ENCODE assay signal across 7 mouse cellular contexts in the genomic region with DNA sequence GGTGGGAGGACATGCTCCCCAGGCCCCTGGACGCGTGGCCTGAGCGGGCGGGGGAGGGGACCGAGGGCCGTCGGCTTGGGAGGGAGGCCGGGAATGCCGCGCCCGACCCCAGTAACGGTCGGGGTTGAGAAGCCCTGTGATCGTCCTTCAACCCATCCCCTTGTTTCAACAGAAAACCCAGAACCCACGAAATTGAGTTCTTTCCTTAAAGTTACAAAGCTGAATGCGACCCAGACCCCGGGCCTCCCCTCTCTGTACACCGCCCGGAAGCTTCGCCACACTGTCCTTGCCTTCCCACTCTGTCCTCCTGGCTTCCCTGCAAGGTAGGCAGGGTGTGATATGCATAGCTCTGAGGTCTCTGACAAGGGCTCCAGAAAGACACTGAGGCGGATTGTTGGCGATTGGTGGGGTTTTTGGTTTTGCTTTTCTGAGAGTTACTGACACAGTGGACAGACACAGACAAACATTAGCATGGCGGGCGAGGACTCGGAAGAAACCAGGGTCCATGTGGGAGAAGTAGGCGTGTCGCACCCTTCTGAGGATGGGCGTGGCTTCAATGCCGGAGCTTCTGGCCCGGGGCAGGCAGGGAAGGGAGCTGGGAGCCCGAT. TPM values are rescaled to one million over a fixed set of nuclear protein-coding genes. Genes with fewer than 3 reads are reported as not detected.
DNase-seq lines count a peak whose midpoint lies in the region; ATAC-seq and TF ChIP-seq lines count a peak whose summit lies in the region.

No protein-coding gene starts in this region.

- DNase-seq in adrenal gland, postnatal 14 days: peak; percentile 91
- peak; percentile 90 for DNase-seq in embryonic facial prominence, embryonic 11.5 days (ENCODE audit: low spot score)
- DNase-seq in heart, adult 18-20 months: peak; percentile 90 to 92
- DNase-seq in kidney, adult 2 months: peak; percentile 92
- DNase-seq in limb, embryonic 11.5 days (ENCODE audit: low spot score): peak; percentile 91

- WGBS in embryonic facial prominence, embryonic 11.5 days: under 1% methylated on average over 31 of the region's 31 CpGs
- WGBS in kidney, adult 2 months: under 1% methylated on average over 31 of the region's 31 CpGs
- WGBS in limb, embryonic 11.5 days: 0% methylated on average over 24 of the region's 31 CpGs
- 0% methylated on average over 31 of the region's 31 CpGs for WGBS in midbrain, embryonic 13.5 days
- whole genome bisulfite sequencing in small intestine, adult 2 months: under 1% methylated on average over 31 of the region's 31 CpGs

- H3K9ac ChIP-seq in embryonic facial prominence, embryonic 11.5 days (replicated peaks; ENCODE audit: low read length): peak overlapping the region; percentile 97
- H3K9ac ChIP-seq in limb, embryonic 11.5 days (ENCODE audit: low read length): peak overlapping the region; percentile 100
- peak overlapping the region; percentile 99 for H3K9ac ChIP-seq in midbrain, embryonic 13.5 days (replicated peaks)

- peak; percentile 78 for TF ChIP-seq POLR2A in kidney, adult 2 months (IDR thresholded peaks at IDR 0.05; ENCODE audit: low read depth, low read length)
- TF ChIP-seq POLR2A in small intestine, adult 2 months (IDR thresholded peaks at IDR 0.05; ENCODE audit: low read depth, low read length): peak; percentile 79

- H3K36me3 ChIP-seq in embryonic facial prominence, embryonic 11.5 days (replicated peaks; ENCODE audit: control insufficient read depth, insufficient read depth, low read depth, low read length): no peaks in the 10 kb centered on the region
- H3K36me3 ChIP-seq in kidney, adult 2 months (ENCODE audit: control insufficient read depth, insufficient read depth, low read length): no peaks in the 10 kb centered on the region
- no peaks in the 10 kb centered on the region; the same call in 1 of the 2 replicates for H3K36me3 ChIP-seq in limb, embryonic 11.5 days (ENCODE audit: control insufficient read depth, insufficient read depth, low read length)
- peaks cover 15% of the 10 kb centered on the region; the same call in 1 of the 2 replicates for H3K36me3 ChIP-seq in midbrain, embryonic 13.5 days
- H3K36me3 ChIP-seq in small intestine, adult 2 months (ENCODE audit: control insufficient read depth, insufficient read depth, low read length): peaks cover 6% of the 10 kb centered on the region; the same call in 1 of the 2 replicates

- no peaks in the 10 kb centered on the region for H3K4me1 ChIP-seq in embryonic facial prominence, embryonic 11.5 days (ENCODE audit: control insufficient read depth, insufficient read depth, low read length)
- H3K4me1 ChIP-seq in kidney, adult 2 months (ENCODE audit: control insufficient read depth, insufficient read depth, low read length): peaks cover 7% of the 10 kb centered on the region; the same call in 1 of the 2 replicates
- peaks cover 9% of the 10 kb centered on the region for H3K4me1 ChIP-seq in limb, embryonic 11.5 days (ENCODE audit: control insufficient read depth, insufficient read depth, low read length)
- peaks cover 38% of the 10 kb centered on the region for H3K4me1 ChIP-seq in midbrain, embryonic 13.5 days (replicated peaks)
- H3K4me1 ChIP-seq in small intestine, adult 2 months (ENCODE audit: control insufficient read depth, insufficient read depth, insufficient read length, low read length): peaks cover 8% of the 10 kb centered on the region; the same call in 1 of the 2 replicates

- peak; percentile 72 for ATAC-seq in embryonic facial prominence, embryonic 11.5 days (replicated peaks; ENCODE audit: insufficient number of reproducible peaks, low FRiP score, low TSS enrichment, low read depth)
- peak; percentile 78 for ATAC-seq in limb, embryonic 11.5 days (ENCODE audit: insufficient number of reproducible peaks, low FRiP score, low TSS enrichment, low read depth)
- peak; percentile 84 for ATAC-seq in midbrain, embryonic 13.5 days

- H3K4me3 ChIP-seq in embryonic facial prominence, embryonic 11.5 days (ENCODE audit: low read depth, low read length): peak overlapping the region; percentile 99
- H3K4me3 ChIP-seq in kidney, adult 2 months (ENCODE audit: insufficient read depth, low read depth, low read length): peak overlapping the region; percentile 70
- peak overlapping the region; percentile 100 for H3K4me3 ChIP-seq in limb, embryonic 11.5 days (ENCODE audit: low read depth, low read length)
- H3K4me3 ChIP-seq in midbrain, embryonic 13.5 days (replicated peaks): peak overlapping the region; percentile 99
- peak overlapping the region; percentile 92 for H3K4me3 ChIP-seq in small intestine, adult 2 months (ENCODE audit: low read depth, low read length)

- peak overlapping the region; percentile 96 for H3K27ac ChIP-seq in embryonic facial prominence, embryonic 11.5 days (replicated peaks; ENCODE audit: low read depth, low read length)
- H3K27ac ChIP-seq in kidney, adult 2 months (ENCODE audit: insufficient read depth, low read depth, low read length): peak overlapping the region; percentile 92
- H3K27ac ChIP-seq in limb, embryonic 11.5 days (replicated peaks; ENCODE audit: low read depth, low read length): peak overlapping the region; percentile 93
- peak overlapping the region; percentile 92 for H3K27ac ChIP-seq in midbrain, embryonic 13.5 days
- peak overlapping the region; percentile 69 for H3K27ac ChIP-seq in small intestine, adult 2 months (ENCODE audit: insufficient read depth, low read depth, low read length)

- peak overlapping the region; percentile 86 for H3K4me2 ChIP-seq in embryonic facial prominence, embryonic 11.5 days (ENCODE audit: low read depth, low read length)
- H3K4me2 ChIP-seq in limb, embryonic 11.5 days (ENCODE audit: low read depth, severe bottlenecking): peak overlapping the region; percentile 80
- H3K4me2 ChIP-seq in midbrain, embryonic 13.5 days (replicated peaks): peak overlapping the region; percentile 76

- no peaks in the 10 kb centered on the region for H3K9me3 ChIP-seq in embryonic facial prominence, embryonic 11.5 days (replicated peaks; ENCODE audit: control insufficient read depth, low read length)
- no peaks in the 10 kb centered on the region for H3K9me3 ChIP-seq in limb, embryonic 11.5 days (ENCODE audit: control insufficient read depth, low read length)
- H3K9me3 ChIP-seq in midbrain, embryonic 13.5 days: no peaks in the 10 kb centered on the region

- no peak for TF ChIP-seq CTCF in kidney, adult 2 months (conservative IDR thresholded peaks at IDR 0.05; ENCODE audit: insufficient read depth, insufficient read length, low read depth, low read length)
- TF ChIP-seq CTCF in small intestine, adult 2 months (IDR thresholded peaks at IDR 0.05; ENCODE audit: extremely low read depth, insufficient read length, insufficient replicate concordance, low read depth, low read length): no peak

- no peaks in the 10 kb centered on the region for H3K27me3 ChIP-seq in embryonic facial prominence, embryonic 11.5 days (ENCODE audit: control insufficient read depth, insufficient read depth, low read length)
- H3K27me3 ChIP-seq in kidney, adult 2 months (replicated peaks; ENCODE audit: control insufficient read depth, insufficient read depth, low read length): no peaks in the 10 kb centered on the region
- no peaks in the 10 kb centered on the region for H3K27me3 ChIP-seq in limb, embryonic 11.5 days (ENCODE audit: control insufficient read depth, insufficient read depth, low read length)
- no peaks in the 10 kb centered on the region for H3K27me3 ChIP-seq in midbrain, embryonic 13.5 days
- H3K27me3 ChIP-seq in small intestine, adult 2 months (ENCODE audit: control insufficient read depth, insufficient read depth, low read length): no peaks in the 10 kb centered on the region

RNA-seq across cellular contexts. Expression of gene Ewsr1, which starts 0.6 kb away (rescaled TPM):
- 297 and 324 TPM in 2 replicates for total RNA-seq in adrenal gland, postnatal 14 days (2021)
- polyA plus RNA-seq in embryonic facial prominence, embryonic 11.5 days (2014; fragmentation: Nextera tagmentation; extraction: Ambion mirVana): 437 and 443 TPM in 2 replicates
- total RNA-seq in heart, adult 18-20 months (2021): 100 to 1,000 TPM in 1 of 2 experiments, 10 to 100 TPM in 1; 70.0 to 104 TPM
- 204 and 218 TPM in 2 replicates for polyA plus RNA-seq in kidney, adult 2 months (2012; rRNA removed)
- polyA plus RNA-seq in limb, embryonic 11.5 days (2014; fragmentation: Nextera tagmentation; extraction: Ambion mirVana): 497 and 511 TPM in 2 replicates
- 724 and 776 TPM in 2 replicates for polyA plus RNA-seq in midbrain, embryonic 13.5 days (2015; fragmentation: Nextera tagmentation; extraction: Ambion mirVana)
- polyA plus RNA-seq in small intestine, adult 2 months (2012; rRNA removed): 305 and 396 TPM in 2 replicates

RNA-seq across cellular contexts. Expression of gene Rhbdd3, which starts 1.0 kb away (rescaled TPM):
- total RNA-seq in adrenal gland, postnatal 14 days (2021): 18.3 and 19.0 TPM in 2 replicates
- 15.3 and 21.4 TPM in 2 replicates for polyA plus RNA-seq in embryonic facial prominence, embryonic 11.5 days (2014; fragmentation: Nextera tagmentation; extraction: Ambion mirVana)
- 10 to 100 TPM; 25.6 to 28.2 TPM for total RNA-seq in heart, adult 18-20 months (2021)
- polyA plus RNA-seq in kidney, adult 2 months (2012; rRNA removed): 26.4 and 35.6 TPM in 2 replicates
- polyA plus RNA-seq in limb, embryonic 11.5 days (2014; fragmentation: Nextera tagmentation; extraction: Ambion mirVana): 19.3 and 20.5 TPM in 2 replicates
- 32.8 and 33.1 TPM in 2 replicates for polyA plus RNA-seq in midbrain, embryonic 13.5 days (2015; fragmentation: Nextera tagmentation; extraction: Ambion mirVana)
- 16.2 and 22.1 TPM in 2 replicates for polyA plus RNA-seq in small intestine, adult 2 months (2012; rRNA removed)

RNA-seq across cellular contexts. Expression of gene Gas2l1, which starts 34.6 kb away (rescaled TPM):
- 34.5 and 35.0 TPM in 2 replicates for total RNA-seq in adrenal gland, postnatal 14 days (2021)
- 24.1 and 27.8 TPM in 2 replicates for polyA plus RNA-seq in embryonic facial prominence, embryonic 11.5 days (2014; fragmentation: Nextera tagmentation; extraction: Ambion mirVana)
- total RNA-seq in heart, adult 18-20 months (2021): 10 to 100 TPM; 16.1 to 17.6 TPM
- 40.2 and 48.3 TPM in 2 replicates for polyA plus RNA-seq in kidney, adult 2 months (2012; rRNA removed)
- polyA plus RNA-seq in limb, embryonic 11.5 days (2014; fragmentation: Nextera tagmentation; extraction: Ambion mirVana): 30.3 and 34.2 TPM in 2 replicates
- 13.0 and 20.9 TPM in 2 replicates for polyA plus RNA-seq in midbrain, embryonic 13.5 days (2015; fragmentation: Nextera tagmentation; extraction: Ambion mirVana)
- 46.7 and 123 TPM in 2 replicates for polyA plus RNA-seq in small intestine, adult 2 months (2012; rRNA removed)

RNA-seq across cellular contexts. Expression of gene Rasl10a, which starts 41.8 kb away (rescaled TPM):
- total RNA-seq in adrenal gland, postnatal 14 days (2021): 0.30 and 0.34 TPM in 2 replicates
- polyA plus RNA-seq in embryonic facial prominence, embryonic 11.5 days (2014; fragmentation: Nextera tagmentation; extraction: Ambion mirVana): 0.49 and 0.63 TPM in 2 replicates
- 1 to 10 TPM; 3.8 to 5.6 TPM for total RNA-seq in heart, adult 18-20 months (2021)
- polyA plus RNA-seq in kidney, adult 2 months (2012; rRNA removed): 1.1 and 1.3 TPM in 2 replicates
- 0.84 and 0.91 TPM in 2 replicates for polyA plus RNA-seq in limb, embryonic 11.5 days (2014; fragmentation: Nextera tagmentation; extraction: Ambion mirVana)
- 0.55 and 0.66 TPM in 2 replicates for polyA plus RNA-seq in midbrain, embryonic 13.5 days (2015; fragmentation: Nextera tagmentation; extraction: Ambion mirVana)
- polyA plus RNA-seq in small intestine, adult 2 months (2012; rRNA removed): 0.53 and 1.2 TPM in 2 replicates

RNA-seq across cellular contexts. Expression of gene Emid1, which starts 52.4 kb away (rescaled TPM):
- 8.9 and 10.1 TPM in 2 replicates for total RNA-seq in adrenal gland, postnatal 14 days (2021)
- polyA plus RNA-seq in embryonic facial prominence, embryonic 11.5 days (2014; fragmentation: Nextera tagmentation; extraction: Ambion mirVana): 7.8 and 11.9 TPM in 2 replicates
- 1 to 10 TPM; 1.0 to 2.1 TPM for total RNA-seq in heart, adult 18-20 months (2021)
- polyA plus RNA-seq in kidney, adult 2 months (2012; rRNA removed): 21.9 and 23.2 TPM in 2 replicates
- 9.9 and 11.5 TPM in 2 replicates for polyA plus RNA-seq in limb, embryonic 11.5 days (2014; fragmentation: Nextera tagmentation; extraction: Ambion mirVana)
- polyA plus RNA-seq in midbrain, embryonic 13.5 days (2015; fragmentation: Nextera tagmentation; extraction: Ambion mirVana): 5.6 and 6.7 TPM in 2 replicates
- polyA plus RNA-seq in small intestine, adult 2 months (2012; rRNA removed): 16.9 and 34.7 TPM in 2 replicates

Comparison
In these comparisons a context has a peak if more than half of its experiments do, and no peak if none do; other contexts are left out.
1. Peak in every context shown above with its lines: DNase-seq, ATAC-seq, H3K4me3 ChIP-seq and H3K27ac ChIP-seq.